Mouse (Mus musculus) left cerebral cortex, postnatal 4 days (tissue): ENCODE results near the gene Usp45. TPM values are rescaled to one million over a fixed set of nuclear protein-coding genes. Genes with fewer than 3 reads are reported as not detected.

ENCODE experiments used
- DNase-seq: peaks from one replicate; pipeline ENCODE4 v3.0.0-alpha.2; 2022
- intact Hi-C: fragments of 180-260 bp; cut with DNase I; formaldehyde crosslinking; loops from one replicate; pipeline ENCODE4 v1.15.1; 2025
- total RNA-seq, 2 experiments: library from RNA; stranded (reverse); gene quantifications; 2 replicates each; pipeline ENCODE4 v1.2.3; 2021

Gene Usp45
- total RNA-seq, 2 experiments from 2014 or later: 16.7 to 19.7 TPM

DNA sequence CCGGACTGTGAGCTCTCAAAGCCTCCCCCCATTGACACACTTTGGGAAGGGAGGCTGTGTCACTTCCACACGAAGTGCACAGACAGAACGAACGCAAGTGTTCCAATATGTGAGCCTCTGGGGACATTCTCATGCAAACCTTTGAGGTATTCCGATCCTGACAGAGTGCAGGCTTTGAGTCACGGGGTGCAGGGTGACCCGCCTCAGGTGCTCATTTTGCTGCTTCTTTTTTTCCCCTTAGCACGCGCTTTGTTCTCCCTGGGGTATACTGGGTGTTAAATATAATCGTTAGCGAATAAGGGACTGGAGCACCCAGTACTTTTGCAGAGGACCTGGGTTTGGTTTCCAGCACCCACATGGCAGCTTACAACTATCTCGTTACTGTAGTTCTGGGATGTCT, 19.3 kb downstream of the Usp45 start:
- no peak for DNase-seq
- intact Hi-C loops: loop anchor here (10.0 kb wide), 1 partner anchor 51 kb away; no protein-coding TSS in a partner anchor

- no peak for DNase-seq
Observed at GRCm38 (mm10) chr4:21788903-21789302, 21.9 kb downstream of the Usp45 start.

GRCm38 (mm10) chr4:21789836-21790235, 22.9 kb downstream of the Usp45 start:
- DNase-seq: peak; percentile 14
- intact Hi-C loops: loop anchor here (10.0 kb wide), 1 partner anchor 55 kb away; no protein-coding TSS in a partner anchor

More at GRCm38 (mm10) chr4:21788903-21789302, 21.9 kb downstream of the Usp45 start:
- intact Hi-C loops: loop anchor here (10.0 kb wide), 1 partner anchor 54 kb away; no protein-coding TSS in a partner anchor

- intact Hi-C loops: no loop called here
- DNase-seq: peak; percentile 34
Observed at GRCm38 (mm10) chr4:21793631-21794030, 26.7 kb downstream of the Usp45 start.

- intact Hi-C loops: loop anchor here (10.0 kb wide), 1 partner anchor 266 kb away; no protein-coding TSS in a partner anchor
Observed at GRCm38 (mm10) chr4:21801013-21801412, 34.1 kb downstream of the Usp45 start.

GRCm38 (mm10) chr4:21801620-21802019, 34.7 kb downstream of the Usp45 start:
- DNase-seq: no peak
- intact Hi-C loops: loop anchor here (10.0 kb wide), 1 partner anchor 267 kb away; no protein-coding TSS in a partner anchor

More at GRCm38 (mm10) chr4:21801013-21801412, 34.1 kb downstream of the Usp45 start:
- no peak for DNase-seq

GRCm38 (mm10) chr4:21807204-21807603, 40.2 kb downstream of the Usp45 start:
- intact Hi-C loops: loop anchor here (10.0 kb wide), 1 partner anchor 272 kb away; no protein-coding TSS in a partner anchor
- DNase-seq: peak; percentile 9

- intact Hi-C loops: loop anchor here (5.0 to 10.0 kb wide), 2 partner anchors 66 to 373 kb away; no protein-coding TSS in a partner anchor
- DNase-seq: no peak
Observed at GRCm38 (mm10) chr4:21810608-21811007, 43.7 kb downstream of the Usp45 start.

GRCm38 (mm10) chr4:21812635-21813034, 45.7 kb downstream of the Usp45 start:
- intact Hi-C loops: loop anchor here (5.0 to 10.0 kb wide), 2 partner anchors 68 to 375 kb away; no protein-coding TSS in a partner anchor
- DNase-seq: no peak

- intact Hi-C loops: loop anchor here (5.0 to 10.0 kb wide), 2 partner anchors 69 to 377 kb away; no protein-coding TSS in a partner anchor
- DNase-seq: peak; percentile 50
Observed at GRCm38 (mm10) chr4:21814029-21814428, 47.1 kb downstream of the Usp45 start.

GRCm38 (mm10) chr4:21826616-21827015, 59.7 kb downstream of the Usp45 start:
- DNase-seq: no peak
- intact Hi-C loops: no loop called here

DNA sequence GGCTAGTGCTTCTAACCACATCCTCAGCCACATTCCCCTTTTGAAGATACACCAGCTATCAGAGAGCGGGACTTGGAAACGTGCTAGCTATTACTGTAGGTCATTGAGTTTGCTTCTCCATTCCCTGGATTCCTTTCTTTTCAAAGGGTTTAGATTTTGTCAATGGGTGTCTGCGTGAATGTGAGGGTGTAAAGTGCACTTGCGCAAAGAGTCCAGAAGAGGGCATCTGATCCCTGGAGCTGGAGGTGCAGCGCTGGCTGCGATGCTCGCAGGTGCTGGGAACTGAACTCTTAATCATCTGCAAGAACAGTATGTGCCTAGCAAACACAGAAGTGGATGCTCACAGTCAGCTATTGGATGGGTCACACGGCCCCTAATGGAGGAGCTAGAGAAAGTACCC, 65.9 kb downstream of the Usp45 start:
- intact Hi-C loops: no loop called here
- DNase-seq: no peak

- intact Hi-C loops: no loop called here
- DNase-seq: peak; percentile 97
Observed at GRCm38 (mm10) chr4:21847481-21848286, 80.7 kb downstream of the Usp45 start, which contains the start of gene Pnisr. Gene Pnisr, plus strand, starts transcription at chr4:21847583.

GRCm38 (mm10) chr4:21848287-21848630, 81.3 kb downstream of the Usp45 start:
- DNase-seq: peak; percentile 94
- intact Hi-C loops: no loop called here

- DNase-seq: no peak
- intact Hi-C loops: no loop called here
Observed at GRCm38 (mm10) chr4:21857481-21857880, 90.5 kb downstream of the Usp45 start.

DNA sequence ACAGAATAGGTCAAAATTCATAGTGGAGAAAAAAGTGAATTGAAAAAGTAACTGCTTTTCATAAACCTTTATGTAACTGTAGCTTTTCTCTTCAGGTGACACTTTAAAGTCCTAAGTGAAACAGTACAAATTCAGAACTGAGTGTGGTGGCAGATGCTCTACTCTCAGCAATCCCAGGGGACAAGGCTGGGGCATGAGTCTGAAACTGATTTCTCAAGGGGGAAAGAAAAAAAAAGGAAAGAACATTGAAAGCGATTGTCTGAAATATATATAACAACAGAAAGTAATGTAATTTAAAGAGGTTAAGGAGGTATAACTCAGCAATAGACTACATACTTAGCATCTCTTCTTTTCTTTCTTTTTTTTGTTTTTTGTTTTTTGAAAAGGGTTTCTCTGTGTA, 98.3 kb downstream of the Usp45 start:
- DNase-seq: no peak

GRCm38 (mm10) chr4:21878776-21879175, 111.8 kb downstream of the Usp45 start:
- intact Hi-C loops: no loop called here
- DNase-seq: no peak

More for the DNA sequence above, 98.3 kb downstream of the Usp45 start:
- intact Hi-C loops: no loop called here

- peak; percentile 84 for DNase-seq
- intact Hi-C loops: loop anchor here (2.0 kb wide), 1 partner anchor 49 kb away; no protein-coding TSS in a partner anchor
Observed at GRCm38 (mm10) chr4:21879565-21880220, 112.7 kb downstream of the Usp45 start, which contains the start of gene Coq3. Gene Coq3, plus strand, starts transcription at chr4:21879673.

- intact Hi-C loops: no loop called here
- no peak for DNase-seq
Observed at GRCm38 (mm10) chr4:21882806-21883205, 115.8 kb downstream of the Usp45 start.

DNA sequence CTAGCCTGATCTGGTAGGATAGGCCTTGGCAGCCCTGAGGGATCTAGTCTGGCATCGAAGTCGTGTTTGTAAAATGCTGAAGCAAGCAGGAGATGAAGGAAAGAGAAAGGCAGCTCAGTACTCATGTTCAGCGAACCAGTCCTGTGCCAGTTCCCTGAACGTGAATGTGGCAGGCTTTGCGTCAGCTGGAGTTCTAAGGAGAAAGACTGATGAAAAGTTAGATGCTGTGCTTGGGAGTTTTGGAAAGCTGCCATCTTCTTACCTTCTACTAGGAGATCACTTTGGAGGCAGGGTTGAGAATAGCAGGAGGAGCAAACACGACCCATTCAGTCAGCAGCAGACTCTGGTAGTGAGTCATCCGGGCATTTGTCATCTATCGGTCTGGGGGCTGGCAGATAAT, 118.9 kb downstream of the Usp45 start:
- DNase-seq: no peak
- intact Hi-C loops: no loop called here
